ENCODE assay signal across 8 mouse cellular contexts in genomic region chr15:98609331-98610130, GRCm38 (mm10). TPM values are rescaled to one million over a fixed set of nuclear protein-coding genes. Genes with fewer than 3 reads are reported as not detected.
DNase-seq lines count a peak whose midpoint lies in the region; ATAC-seq and TF ChIP-seq lines count a peak whose summit lies in the region.

TSS of gene Adcy6 (minus strand) at chr15:98610076.

- no peaks in the 10 kb centered on the region for H3K4me1 ChIP-seq in bone marrow macrophage, adult 2 months (ENCODE audit: control insufficient read depth, insufficient read depth, low read length)
- peaks cover 19% of the 10 kb centered on the region for H3K4me1 ChIP-seq in limb, embryonic 14.5 days (ENCODE audit: control insufficient read depth, insufficient read depth, low read length)
- peaks cover 37% of the 10 kb centered on the region for H3K4me1 ChIP-seq in midbrain, embryonic 15.5 days

- peak within 1 kb of the TSS; percentile 90 for H3K4me2 ChIP-seq in limb, embryonic 14.5 days (replicated peaks; ENCODE audit: low read depth, low read length, severe bottlenecking)
- peak within 1 kb of the TSS; percentile 74 for H3K4me2 ChIP-seq in midbrain, embryonic 15.5 days

- H3K9ac ChIP-seq in limb, embryonic 14.5 days (ENCODE audit: low read depth, low read length, severe bottlenecking), result peak within 1 kb of the TSS; percentile 89
- peak within 1 kb of the TSS; percentile 86 for H3K9ac ChIP-seq in midbrain, embryonic 15.5 days

- H3K9me3 ChIP-seq in limb, embryonic 14.5 days (ENCODE audit: control insufficient read depth, low read length), result no peaks in the 10 kb centered on the region
- H3K9me3 ChIP-seq in midbrain, embryonic 15.5 days, result no peaks in the 10 kb centered on the region

- under 1% methylated on average over 38 of the region's 75 CpGs for WGBS in limb, embryonic 14.5 days
- WGBS in midbrain, embryonic 15.5 days, result 3% methylated on average over 66 of the region's 75 CpGs

- H3K27ac ChIP-seq in bone marrow macrophage, adult 2 months (ENCODE audit: insufficient read depth, low read depth, low read length), result no peak within 1 kb of the TSS
- H3K27ac ChIP-seq in limb, embryonic 14.5 days (replicated peaks; ENCODE audit: low read depth, low read length), result peak within 1 kb of the TSS; percentile 79
- H3K27ac ChIP-seq in midbrain, embryonic 15.5 days, result peak within 1 kb of the TSS; percentile 86

- no peak for TF ChIP-seq POLR2A in bone marrow macrophage, adult 2 months (IDR thresholded peaks at IDR 0.05; ENCODE audit: borderline replicate concordance, low read depth, low read length)
- TF ChIP-seq POLR2A in limb, embryonic 14.5 days (IDR thresholded peaks at IDR 0.05; ENCODE audit: borderline replicate concordance, extremely low read depth, insufficient read depth, insufficient read length), result 0 out of 2 replicates have a peak, but pooled peaks have one; percentile 2

- no peak for TF ChIP-seq CTCF in bone marrow macrophage, adult 2 months (IDR thresholded peaks at IDR 0.05; ENCODE audit: low read depth, low read length)

- peak; percentile 54 for DNase-seq in 416B (ENCODE audit: low read depth)
- peak; percentile 78 to 82 for DNase-seq in heart, adult 9 months (ENCODE audit: low spot score in 2 of 2)
- DNase-seq in kidney, adult 9 months, result peak; percentile 89
- DNase-seq in limb, embryonic 14.5 days (ENCODE audit: low spot score), result peak; percentile 72
- DNase-seq in splenic B cell, adult 2 months (ENCODE audit: low read depth, low spot score), result peak; percentile 36

- no peaks in the 10 kb centered on the region for H3K27me3 ChIP-seq in limb, embryonic 14.5 days (ENCODE audit: control insufficient read depth, insufficient read depth, low read length)
- no peaks in the 10 kb centered on the region for H3K27me3 ChIP-seq in midbrain, embryonic 15.5 days (replicated peaks)
- H3K27me3 ChIP-seq in splenic B cell, adult 2 months (ENCODE audit: control insufficient read depth, insufficient read depth, low read length, poor library complexity, severe bottlenecking), result peaks cover 5% of the 10 kb centered on the region; the same call in 1 of the 2 replicates

- peaks cover 7% of the 10 kb centered on the region; the same call in 1 of the 2 replicates for H3K36me3 ChIP-seq in limb, embryonic 14.5 days (ENCODE audit: control insufficient read depth, insufficient read depth, low read length)
- H3K36me3 ChIP-seq in midbrain, embryonic 15.5 days (replicated peaks), result no peaks in the 10 kb centered on the region
- no peaks in the 10 kb centered on the region for H3K36me3 ChIP-seq in splenic B cell, adult 2 months (ENCODE audit: control insufficient read depth, insufficient read depth, low read length, poor library complexity, severe bottlenecking)

- peak within 1 kb of the TSS; percentile 21; the same call in 1 of the 2 replicates for H3K4me3 ChIP-seq in bone marrow macrophage, adult 2 months (ENCODE audit: insufficient read depth, low read length)
- peak within 1 kb of the TSS; percentile 86 for H3K4me3 ChIP-seq in limb, embryonic 14.5 days (replicated peaks; ENCODE audit: low read length)
- peak within 1 kb of the TSS; percentile 87 for H3K4me3 ChIP-seq in midbrain, embryonic 15.5 days

- 0 out of 2 replicates have a peak, but pooled peaks have one; percentile 20 for ATAC-seq in erythroblast, adult 5-6 weeks (replicated peaks; ENCODE audit: low FRiP score, poor library complexity, severe bottlenecking)
- peak; percentile 89 for ATAC-seq in limb, embryonic 14.5 days (ENCODE audit: low FRiP score, low read depth)
- ATAC-seq in midbrain, embryonic 15.5 days (replicated peaks), result peak; percentile 75

RNA-seq across cellular contexts. Expression of gene Adcy6, which starts in this region (rescaled TPM):
- polyA plus RNA-seq in bone marrow macrophage, adult 2 months (2012; ENCODE audit: insufficient read depth, insufficient read length, missing spikeins), result 0.35 and 0.72 TPM in 2 replicates
- total RNA-seq in erythroblast, adult 5-6 weeks (2015; ENCODE audit: low replicate concordance), result 4.8 and 26.8 TPM in 2 replicates
- total RNA-seq in erythroblast, adult 5-6 weeks (2017; ENCODE audit: low replicate concordance), result 33.2 and 42.9 TPM in 2 replicates
- 74.0 and 82.0 TPM in 2 replicates for polyA plus RNA-seq in limb, embryonic 14.5 days (2012; rRNA removed)
- polyA plus RNA-seq in limb, embryonic 14.5 days (2014; fragmentation: Nextera tagmentation; extraction: Ambion mirVana), result 14.3 and 16.2 TPM in 2 replicates
- polyA plus RNA-seq in midbrain, embryonic 15.5 days (2015; fragmentation: Nextera tagmentation; extraction: Ambion mirVana), result 14.0 and 15.2 TPM in 2 replicates

Comparison
In these comparisons a context has a peak if more than half of its experiments do, and no peak if none do; other contexts are left out.
1. DNase-seq: peak in every context shown above with its lines; median percentile 89 in kidney, adult 9 months; 80 in heart, adult 9 months; 72 in limb, embryonic 14.5 days; 54 in 416B; 36 in splenic B cell, adult 2 months.
2. H3K4me3 ChIP-seq: peak in every context shown above with its lines; median percentile 87 in midbrain, embryonic 15.5 days; 86 in limb, embryonic 14.5 days; 21 in bone marrow macrophage, adult 2 months.
3. ATAC-seq: peak in every context shown above with its lines; median percentile 89 in limb, embryonic 14.5 days; 75 in midbrain, embryonic 15.5 days; 20 in erythroblast, adult 5-6 weeks.